Mouse (Mus musculus): ENCODE data around the gene Gpm6b. TPM values are rescaled to one million over a fixed set of nuclear protein-coding genes. Genes with fewer than 3 reads are reported as not detected.

The Gpm6b gene
- 4.5 and 5.1 TPM in 2 replicates for polyA plus RNA-seq (2014; fragmentation: Nextera tagmentation; extraction: Ambion mirVana)

DNA sequence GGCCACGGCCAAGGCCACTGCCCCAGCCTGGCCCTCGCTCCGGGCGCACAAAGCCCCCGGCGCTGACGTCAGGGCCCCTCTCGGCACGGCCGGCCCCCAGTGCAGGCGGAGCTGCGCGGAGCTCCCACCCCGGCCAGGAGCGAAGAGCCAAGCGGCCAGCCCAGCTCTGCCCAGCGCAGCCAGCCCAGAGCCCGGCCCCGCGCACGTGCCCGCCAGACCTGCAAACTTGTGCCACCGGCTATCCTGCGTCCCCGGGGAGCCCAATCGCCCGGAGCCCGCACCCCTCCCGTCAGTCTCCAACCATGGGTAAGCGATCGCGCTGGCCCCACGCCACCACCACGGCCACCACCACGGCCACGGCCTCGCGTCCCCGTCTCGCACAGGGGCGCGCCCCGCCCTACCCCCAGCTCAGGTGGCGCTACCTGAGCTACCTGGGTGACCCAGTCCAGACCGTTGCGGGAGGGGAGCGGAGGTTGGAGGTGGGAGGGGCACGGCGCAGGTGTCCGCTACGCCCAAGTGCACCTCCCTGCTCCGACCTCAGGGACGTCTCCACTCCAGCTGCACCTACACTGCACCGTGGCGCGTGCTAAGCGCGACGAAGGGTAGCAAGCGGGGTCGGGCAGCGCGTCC is at the start of gene Gpm6b:
Gene Gpm6b (plus strand): TSS at position 81 of the 630 bp plus-strand sequence.
- peak within 1 kb of the TSS; percentile 55 for H3K4me3 ChIP-seq (ENCODE audit: low read depth, low read length)
- no peaks in the 10 kb centered on the region for H3K4me1 ChIP-seq (replicated peaks; ENCODE audit: control insufficient read depth, insufficient read depth, low read length)
- no peaks in the 10 kb centered on the region for H3K9me3 ChIP-seq (ENCODE audit: control insufficient read depth, low read length)
- H3K27me3 ChIP-seq (replicated peaks; ENCODE audit: control insufficient read depth, insufficient read depth, low read length), result peaks cover 35% of the 10 kb centered on the region
- H3K27ac ChIP-seq (ENCODE audit: low read depth, low read length), result no peak within 1 kb of the TSS
- no peaks in the 10 kb centered on the region for H3K36me3 ChIP-seq (ENCODE audit: control insufficient read depth, insufficient read depth, low read length)
- WGBS, result 27% methylated on average over 46 of the region's 63 CpGs
- peak within 1 kb of the TSS; percentile 88 for H3K4me2 ChIP-seq
- peak; percentile 36 for DNase-seq (ENCODE audit: low spot score)
- peak; percentile 74 for ATAC-seq (replicated peaks; ENCODE audit: low FRiP score)
- peak within 1 kb of the TSS; percentile 34; the same call in 1 of the 2 replicates for H3K9ac ChIP-seq (ENCODE audit: low read depth, low read length)

DNA sequence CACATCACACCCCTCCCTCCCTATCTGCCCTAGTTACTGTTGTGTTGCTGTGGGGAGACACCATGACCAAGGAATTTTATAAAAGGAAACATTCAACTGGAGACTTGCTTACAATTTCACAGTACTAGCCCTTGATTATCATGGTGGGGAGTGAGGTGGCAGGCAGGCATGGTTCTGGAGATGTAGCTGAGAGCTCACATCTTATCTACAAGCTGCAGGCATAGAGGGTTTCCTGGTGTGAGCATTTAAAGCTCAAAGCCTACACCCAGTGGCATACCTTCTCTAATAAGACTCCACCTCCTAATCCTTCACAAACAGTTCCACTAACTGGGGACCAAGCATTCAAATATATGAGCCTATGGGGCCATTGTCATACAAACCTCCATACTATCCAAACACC is 42.4 kb upstream of the Gpm6b start:
- no peaks in the 10 kb centered on the region; the same call in 1 of the 2 replicates for H3K27me3 ChIP-seq (replicated peaks; ENCODE audit: control insufficient read depth, insufficient read depth, low read length)
- no peak overlapping the region for H3K27ac ChIP-seq (ENCODE audit: low read depth, low read length)
- no peak overlapping the region for H3K4me2 ChIP-seq
- H3K36me3 ChIP-seq (ENCODE audit: control insufficient read depth, insufficient read depth, low read length), result no peaks in the 10 kb centered on the region
- no peak overlapping the region for H3K4me3 ChIP-seq (ENCODE audit: low read depth, low read length)
- ATAC-seq (replicated peaks; ENCODE audit: low FRiP score), result 0 out of 2 replicates have a peak, but pooled peaks have one; percentile 49
- H3K9me3 ChIP-seq (ENCODE audit: control insufficient read depth, low read length), result no peaks in the 10 kb centered on the region
- H3K4me1 ChIP-seq (replicated peaks; ENCODE audit: control insufficient read depth, insufficient read depth, low read length), result no peaks in the 10 kb centered on the region
- DNase-seq (ENCODE audit: low spot score), result no peak
- no peak overlapping the region for H3K9ac ChIP-seq (ENCODE audit: low read depth, low read length)

DNA sequence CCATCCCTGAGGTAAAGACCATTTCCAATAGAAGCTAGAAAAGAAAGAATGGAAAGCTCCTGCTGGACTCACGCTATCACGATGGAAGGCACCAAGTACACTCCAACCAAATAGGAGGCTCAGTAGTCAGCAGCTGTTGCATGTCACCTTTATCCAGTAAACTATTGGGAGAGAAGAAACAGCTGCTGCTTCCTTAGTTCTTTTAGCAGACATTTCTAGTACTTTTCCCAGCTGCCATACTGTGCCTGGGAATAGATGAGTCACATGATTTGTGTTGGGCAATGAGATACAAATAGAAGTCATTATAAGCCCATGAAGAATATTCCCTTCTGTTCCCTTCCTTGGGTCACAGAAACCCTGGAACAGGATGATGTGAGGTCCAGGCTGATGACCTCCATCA is 40.4 kb upstream of the Gpm6b start:
- Histone ChIP-seq H3K27me3 (replicated peaks; ENCODE audit: control insufficient read depth, insufficient read depth, low read length) (no peaks in the 10 kb centered on the region; the same call in 1 of the 2 replicates), H3K36me3 (ENCODE audit: control insufficient read depth, insufficient read depth, low read length) (no peaks in the 10 kb centered on the region), H3K4me3 (ENCODE audit: low read depth, low read length) (no peak overlapping the region), H3K4me1 (replicated peaks; ENCODE audit: control insufficient read depth, insufficient read depth, low read length) (no peaks in the 10 kb centered on the region), H3K27ac (ENCODE audit: low read depth, low read length) (no peak overlapping the region), H3K9ac (ENCODE audit: low read depth, low read length) (no peak overlapping the region), H3K4me2 (no peak overlapping the region), H3K9me3 (ENCODE audit: control insufficient read depth, low read length) (no peaks in the 10 kb centered on the region)
- WGBS, result 82% methylated on average over 2 of the region's 2 CpGs
- ATAC-seq (replicated peaks; ENCODE audit: low FRiP score), result no peak
- DNase-seq (ENCODE audit: low spot score), result no peak

DNA sequence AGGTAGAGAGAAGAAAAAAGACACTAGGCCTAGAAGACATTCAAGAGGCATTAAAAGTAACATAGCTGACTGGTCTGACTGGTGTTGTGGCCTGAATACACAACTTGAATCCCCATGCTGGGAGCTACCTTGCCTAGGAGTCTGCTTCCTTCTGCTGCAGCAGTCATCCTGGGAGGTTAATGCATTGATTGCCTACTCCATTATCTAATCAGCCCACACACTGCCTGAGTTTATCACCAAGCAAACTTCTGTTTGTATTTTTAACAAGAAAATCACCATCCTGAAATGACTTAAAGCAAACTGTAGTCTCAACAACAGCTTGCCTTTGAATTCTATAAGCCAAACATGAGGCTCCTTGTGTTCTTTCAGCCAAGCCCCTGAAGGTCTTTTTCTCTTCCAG is 38.9 kb upstream of the Gpm6b start:
- Histone ChIP-seq H3K27me3 (replicated peaks; ENCODE audit: control insufficient read depth, insufficient read depth, low read length) (no peaks in the 10 kb centered on the region; the same call in 1 of the 2 replicates), H3K36me3 (ENCODE audit: control insufficient read depth, insufficient read depth, low read length) (no peaks in the 10 kb centered on the region), H3K9me3 (ENCODE audit: control insufficient read depth, low read length) (no peaks in the 10 kb centered on the region), H3K4me1 (replicated peaks; ENCODE audit: control insufficient read depth, insufficient read depth, low read length) (no peaks in the 10 kb centered on the region), H3K4me2 (no peak overlapping the region), H3K9ac (ENCODE audit: low read depth, low read length) (no peak overlapping the region), H3K4me3 (ENCODE audit: low read depth, low read length) (no peak overlapping the region), H3K27ac (ENCODE audit: low read depth, low read length) (no peak overlapping the region)
- DNase-seq (ENCODE audit: low spot score) (no peak), ATAC-seq (replicated peaks; ENCODE audit: low FRiP score) (no peak)

DNA sequence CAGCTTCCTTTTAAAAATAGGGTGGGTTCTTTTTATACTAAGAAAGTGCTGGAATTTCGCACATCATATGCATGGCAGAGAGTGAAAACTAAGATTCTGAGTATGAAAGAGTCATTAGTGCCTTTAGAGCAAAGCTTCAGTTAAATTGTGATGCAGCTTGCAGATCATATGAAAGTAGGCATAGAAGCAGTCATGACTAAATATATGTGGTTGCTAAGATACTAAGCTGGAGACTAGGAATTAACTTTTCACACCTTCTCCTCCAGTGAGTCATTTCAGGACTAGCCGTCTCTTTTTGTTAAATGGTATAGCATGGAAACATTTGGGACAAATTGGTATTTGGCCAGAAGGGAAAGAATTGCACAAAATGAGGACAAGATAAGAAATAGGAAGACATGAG is 24.1 kb upstream of the Gpm6b start:
- no peak overlapping the region for H3K9ac ChIP-seq (ENCODE audit: low read depth, low read length)
- H3K4me2 ChIP-seq, result no peak overlapping the region
- no peaks in the 10 kb centered on the region for H3K4me1 ChIP-seq (replicated peaks; ENCODE audit: control insufficient read depth, insufficient read depth, low read length)
- peaks cover 4% of the 10 kb centered on the region; the same call in 1 of the 2 replicates for H3K27me3 ChIP-seq (replicated peaks; ENCODE audit: control insufficient read depth, insufficient read depth, low read length)
- DNase-seq (ENCODE audit: low spot score) (no peak), ATAC-seq (replicated peaks; ENCODE audit: low FRiP score) (no peak)
- no peaks in the 10 kb centered on the region for H3K9me3 ChIP-seq (ENCODE audit: control insufficient read depth, low read length)
- WGBS, result 84% methylated on average over 2 of the region's 2 CpGs
- no peaks in the 10 kb centered on the region for H3K36me3 ChIP-seq (ENCODE audit: control insufficient read depth, insufficient read depth, low read length)
- H3K4me3 ChIP-seq (ENCODE audit: low read depth, low read length), result no peak overlapping the region
- no peak overlapping the region for H3K27ac ChIP-seq (ENCODE audit: low read depth, low read length)

DNA sequence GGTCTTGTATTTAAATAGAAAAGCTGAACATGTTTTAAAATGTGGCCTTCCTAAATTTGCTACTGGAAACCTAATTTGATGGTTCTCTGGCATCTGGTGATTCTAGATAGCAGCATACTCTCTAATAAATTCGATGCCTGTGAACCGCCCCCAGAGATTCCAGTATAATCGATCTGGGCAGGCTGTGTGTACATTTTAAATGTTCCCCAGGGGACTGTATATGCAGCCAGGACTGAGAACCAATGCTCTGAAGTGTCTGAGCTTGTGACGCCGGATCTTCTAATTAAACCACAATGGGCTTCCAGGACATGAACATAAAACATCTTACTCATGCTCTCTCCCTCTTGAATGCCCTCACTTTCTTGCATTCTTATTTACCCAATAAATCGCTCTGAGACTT is 22.5 kb upstream of the Gpm6b start:
- ATAC-seq (replicated peaks; ENCODE audit: low FRiP score) (no peak), DNase-seq (ENCODE audit: low spot score) (no peak)
- no peak overlapping the region for H3K9ac ChIP-seq (ENCODE audit: low read depth, low read length)
- H3K4me3 ChIP-seq (ENCODE audit: low read depth, low read length), result no peak overlapping the region
- 83% methylated on average over 6 of the region's 6 CpGs for WGBS
- H3K4me1 ChIP-seq (replicated peaks; ENCODE audit: control insufficient read depth, insufficient read depth, low read length), result no peaks in the 10 kb centered on the region
- no peak overlapping the region for H3K27ac ChIP-seq (ENCODE audit: low read depth, low read length)
- H3K4me2 ChIP-seq, result no peak overlapping the region
- no peaks in the 10 kb centered on the region for H3K9me3 ChIP-seq (ENCODE audit: control insufficient read depth, low read length)
- H3K27me3 ChIP-seq (replicated peaks; ENCODE audit: control insufficient read depth, insufficient read depth, low read length), result peaks cover 4% of the 10 kb centered on the region; the same call in 1 of the 2 replicates
- no peaks in the 10 kb centered on the region for H3K36me3 ChIP-seq (ENCODE audit: control insufficient read depth, insufficient read depth, low read length)

DNA sequence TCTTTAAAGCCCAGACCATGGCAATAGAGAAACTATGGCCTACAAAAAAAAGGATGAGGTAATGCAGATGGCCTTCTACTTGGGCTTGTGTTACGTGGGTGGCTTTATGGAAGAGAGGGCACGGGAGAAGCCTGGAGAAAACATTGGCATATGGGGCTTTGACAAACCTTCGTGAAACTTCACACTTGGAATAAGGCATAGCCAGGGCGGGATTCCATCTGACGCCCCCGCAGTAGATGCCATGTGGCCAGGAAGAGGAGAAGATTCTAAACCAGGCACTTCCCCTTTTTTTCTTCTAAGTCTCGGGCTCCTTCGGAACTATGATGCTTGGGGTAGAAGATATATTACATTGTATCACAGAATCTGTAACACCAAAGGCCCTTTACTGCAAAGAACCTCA is 22.0 kb upstream of the Gpm6b start:
- Histone ChIP-seq H3K27ac (ENCODE audit: low read depth, low read length) (no peak overlapping the region), H3K4me2 (no peak overlapping the region), H3K27me3 (replicated peaks; ENCODE audit: control insufficient read depth, insufficient read depth, low read length) (peaks cover 4% of the 10 kb centered on the region; the same call in 1 of the 2 replicates), H3K9me3 (ENCODE audit: control insufficient read depth, low read length) (no peaks in the 10 kb centered on the region), H3K4me1 (replicated peaks; ENCODE audit: control insufficient read depth, insufficient read depth, low read length) (no peaks in the 10 kb centered on the region), H3K4me3 (ENCODE audit: low read depth, low read length) (no peak overlapping the region), H3K9ac (ENCODE audit: low read depth, low read length) (no peak overlapping the region), H3K36me3 (ENCODE audit: control insufficient read depth, insufficient read depth, low read length) (no peaks in the 10 kb centered on the region)
- no peak for ATAC-seq (replicated peaks; ENCODE audit: low FRiP score)
- no peak for DNase-seq (ENCODE audit: low spot score)
- 80% methylated on average over 8 of the region's 8 CpGs for WGBS

DNA sequence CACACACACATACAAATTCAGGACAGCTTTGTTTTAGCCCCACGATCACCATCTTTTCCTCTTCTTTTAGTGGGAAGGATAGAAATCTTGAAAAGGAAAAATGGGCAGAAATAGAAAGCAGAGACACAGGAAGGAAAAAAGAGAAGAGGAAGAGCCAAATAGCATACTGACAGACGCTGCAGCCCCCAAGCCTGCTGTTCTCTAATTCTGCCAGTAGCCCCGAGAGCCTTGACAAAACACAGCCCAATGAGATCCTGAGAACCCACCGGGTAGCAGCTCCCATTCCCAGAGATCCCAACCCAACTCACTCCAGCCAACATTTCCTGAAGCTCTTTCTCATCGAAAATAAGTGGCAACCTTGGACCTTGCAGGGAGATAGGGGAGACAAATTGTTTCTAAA is 19.4 kb upstream of the Gpm6b start:
- Histone ChIP-seq H3K4me3 (ENCODE audit: low read depth, low read length) (no peak overlapping the region), H3K9me3 (ENCODE audit: control insufficient read depth, low read length) (no peaks in the 10 kb centered on the region), H3K27ac (ENCODE audit: low read depth, low read length) (no peak overlapping the region), H3K9ac (ENCODE audit: low read depth, low read length) (no peak overlapping the region), H3K27me3 (replicated peaks; ENCODE audit: control insufficient read depth, insufficient read depth, low read length) (peaks cover 3% of the 10 kb centered on the region; the same call in 1 of the 2 replicates), H3K4me2 (no peak overlapping the region), H3K36me3 (ENCODE audit: control insufficient read depth, insufficient read depth, low read length) (no peaks in the 10 kb centered on the region), H3K4me1 (replicated peaks; ENCODE audit: control insufficient read depth, insufficient read depth, low read length) (no peaks in the 10 kb centered on the region)
- ATAC-seq (replicated peaks; ENCODE audit: low FRiP score) (no peak), DNase-seq (ENCODE audit: low spot score) (no peak)
- 35% methylated on average over 5 of the region's 5 CpGs for WGBS

DNA sequence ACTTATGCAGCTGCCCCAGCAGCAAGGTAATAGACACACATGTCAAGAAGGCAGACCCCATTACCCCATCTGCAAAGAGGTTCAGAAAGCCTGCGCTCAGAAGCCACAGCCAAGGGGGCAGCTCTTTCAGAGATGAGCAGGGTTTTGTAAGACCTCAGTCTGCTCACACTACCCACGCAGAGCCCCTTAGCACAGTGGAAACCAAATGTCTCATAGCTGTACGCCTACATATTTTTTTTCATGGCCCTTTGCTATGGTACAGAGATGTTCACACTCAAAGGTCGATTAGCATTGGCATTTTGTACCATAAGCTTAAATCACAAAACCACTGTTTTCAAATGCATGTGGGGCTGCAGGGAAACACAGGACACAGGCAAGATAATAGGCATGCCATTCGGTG is 11.9 kb upstream of the Gpm6b start:
- DNase-seq (ENCODE audit: low spot score) (no peak), ATAC-seq (replicated peaks; ENCODE audit: low FRiP score) (no peak)
- H3K4me3 ChIP-seq (ENCODE audit: low read depth, low read length), result no peak overlapping the region
- H3K4me2 ChIP-seq, result no peak overlapping the region
- H3K27ac ChIP-seq (ENCODE audit: low read depth, low read length), result no peak overlapping the region
- H3K9me3 ChIP-seq (ENCODE audit: control insufficient read depth, low read length), result no peaks in the 10 kb centered on the region
- no peaks in the 10 kb centered on the region for H3K36me3 ChIP-seq (ENCODE audit: control insufficient read depth, insufficient read depth, low read length)
- H3K4me1 ChIP-seq (replicated peaks; ENCODE audit: control insufficient read depth, insufficient read depth, low read length), result no peaks in the 10 kb centered on the region
- no peak overlapping the region for H3K9ac ChIP-seq (ENCODE audit: low read depth, low read length)
- peaks cover 7% of the 10 kb centered on the region; the same call in 1 of the 2 replicates for H3K27me3 ChIP-seq (replicated peaks; ENCODE audit: control insufficient read depth, insufficient read depth, low read length)
- 76% methylated on average over 5 of the region's 5 CpGs for WGBS

All from liver, embryonic 11.5 days (tissue).